Mouse (Mus musculus): ENCODE results near the gene Cpm. TPM values are rescaled to one million over a fixed set of nuclear protein-coding genes. Genes with fewer than 3 reads are reported as not detected.
"Not testable (repeated sequence)": the region's sequence is repeated elsewhere in the genome, so short reads cannot be mapped to it uniquely, and the experiment has no call there.

The Cpm gene
- polyA plus RNA-seq, 1 experiment from 2014 or later: 5.9 TPM

- WGBS: 85% methylated on average over 1 of the region's 1 CpGs
- H3K27ac ChIP-seq, H3K4me3 ChIP-seq: not testable (repeated sequence)
Observed at GRCm38 (mm10) chr10:117715654-117716053, 86.4 kb downstream of the Cpm start.

GRCm38 (mm10) chr10:117716686-117717085, 87.4 kb downstream of the Cpm start:
- H3K36me3 ChIP-seq (replicated peaks): no peaks in the 10 kb centered on the region
- H3K4me3 ChIP-seq: no peak overlapping the region
- H3K9me3 ChIP-seq: no peaks in the 10 kb centered on the region
- DNase-seq (ENCODE audit: extremely low spot score, low spot score): no peak
- no peaks in the 10 kb centered on the region for H3K27me3 ChIP-seq (ENCODE audit: poor library complexity, severe bottlenecking)
- 92% methylated on average over 3 of the region's 3 CpGs for WGBS
- H3K4me1 ChIP-seq: peaks cover 27% of the 10 kb centered on the region
- H3K27ac ChIP-seq: 0 out of 2 replicates have a peak overlapping the region, but pooled peaks have one; percentile 45

More at GRCm38 (mm10) chr10:117715654-117716053, 86.4 kb downstream of the Cpm start:
- H3K27me3 ChIP-seq (ENCODE audit: poor library complexity, severe bottlenecking); DNase-seq (ENCODE audit: extremely low spot score, low spot score); H3K9me3 ChIP-seq; H3K36me3 ChIP-seq (replicated peaks): not testable (repeated sequence)
- H3K4me1 ChIP-seq: peaks cover 35% of the 10 kb centered on the region

GRCm38 (mm10) chr10:117717583-117717982, 88.3 kb downstream of the Cpm start:
- Histone ChIP-seq H3K27ac (peak overlapping the region; percentile 45), H3K27me3 (ENCODE audit: poor library complexity, severe bottlenecking) (no peaks in the 10 kb centered on the region), H3K36me3 (replicated peaks) (no peaks in the 10 kb centered on the region), H3K4me1 (peaks cover 26% of the 10 kb centered on the region), H3K9me3 (no peaks in the 10 kb centered on the region), H3K4me3 (no peak overlapping the region)
- 18% methylated on average over 4 of the region's 4 CpGs for WGBS
- peak; percentile 40 for DNase-seq (ENCODE audit: extremely low spot score, low spot score)

GRCm38 (mm10) chr10:117718161-117719119, 89.1 kb downstream of the Cpm start:
- Histone ChIP-seq H3K4me1 (peaks cover 26% of the 10 kb centered on the region), H3K36me3 (replicated peaks) (no peaks in the 10 kb centered on the region), H3K27ac (0 out of 2 replicates have a peak overlapping the region, but pooled peaks have one; percentile 37), H3K4me3 (no peak overlapping the region), H3K27me3 (ENCODE audit: poor library complexity, severe bottlenecking) (no peaks in the 10 kb centered on the region), H3K9me3 (no peaks in the 10 kb centered on the region)
- 74% methylated on average over 19 of the region's 19 CpGs for WGBS
- DNase-seq (ENCODE audit: extremely low spot score, low spot score): no peak

GRCm38 (mm10) chr10:117724136-117724718, 94.9 kb downstream of the Cpm start:
- WGBS: 82% methylated on average over 5 of the region's 5 CpGs
- no peaks in the 10 kb centered on the region for H3K4me1 ChIP-seq
- no peak for DNase-seq (ENCODE audit: extremely low spot score, low spot score)
- no peaks in the 10 kb centered on the region for H3K36me3 ChIP-seq (replicated peaks)
- H3K27ac ChIP-seq: no peak overlapping the region
- H3K4me3 ChIP-seq: no peak overlapping the region
- H3K9me3 ChIP-seq: no peaks in the 10 kb centered on the region
- H3K27me3 ChIP-seq (ENCODE audit: poor library complexity, severe bottlenecking): no peaks in the 10 kb centered on the region

- no peak for DNase-seq (ENCODE audit: extremely low spot score, low spot score)
- Histone ChIP-seq H3K9me3 (no peaks in the 10 kb centered on the region), H3K4me1 (no peaks in the 10 kb centered on the region), H3K27me3 (ENCODE audit: poor library complexity, severe bottlenecking) (no peaks in the 10 kb centered on the region), H3K4me3 (no peak overlapping the region), H3K36me3 (replicated peaks) (no peaks in the 10 kb centered on the region), H3K27ac (no peak overlapping the region)
- 93% methylated on average over 3 of the region's 3 CpGs for WGBS
Observed at GRCm38 (mm10) chr10:117724804-117725361, 95.6 kb downstream of the Cpm start.

GRCm38 (mm10) chr10:117725671-117726070, 96.4 kb downstream of the Cpm start:
- H3K4me1 ChIP-seq: no peaks in the 10 kb centered on the region
- H3K27ac ChIP-seq: no peak overlapping the region
- H3K9me3 ChIP-seq: no peaks in the 10 kb centered on the region
- no peak for DNase-seq (ENCODE audit: extremely low spot score, low spot score)
- no peaks in the 10 kb centered on the region for H3K27me3 ChIP-seq (ENCODE audit: poor library complexity, severe bottlenecking)
- H3K4me3 ChIP-seq: no peak overlapping the region
- H3K36me3 ChIP-seq (replicated peaks): no peaks in the 10 kb centered on the region
- WGBS: 84% methylated on average over 7 of the region's 7 CpGs

GRCm38 (mm10) chr10:117726350-117726749, 97.0 kb downstream of the Cpm start:
- DNase-seq (ENCODE audit: extremely low spot score, low spot score): no peak
- H3K4me1 ChIP-seq: no peaks in the 10 kb centered on the region
- H3K27me3 ChIP-seq (ENCODE audit: poor library complexity, severe bottlenecking): no peaks in the 10 kb centered on the region
- no peak overlapping the region for H3K27ac ChIP-seq
- 91% methylated on average over 4 of the region's 4 CpGs for WGBS
- H3K36me3 ChIP-seq (replicated peaks): no peaks in the 10 kb centered on the region
- no peaks in the 10 kb centered on the region for H3K9me3 ChIP-seq
- no peak overlapping the region for H3K4me3 ChIP-seq

- WGBS: 93% methylated on average over 4 of the region's 4 CpGs
- no peaks in the 10 kb centered on the region for H3K27me3 ChIP-seq (ENCODE audit: poor library complexity, severe bottlenecking)
- no peaks in the 10 kb centered on the region for H3K9me3 ChIP-seq
- H3K4me1 ChIP-seq: no peaks in the 10 kb centered on the region
- no peak for DNase-seq (ENCODE audit: extremely low spot score, low spot score)
- H3K4me3 ChIP-seq: no peak overlapping the region
- H3K27ac ChIP-seq: no peak overlapping the region
- no peaks in the 10 kb centered on the region for H3K36me3 ChIP-seq (replicated peaks)
Observed at GRCm38 (mm10) chr10:117726888-117727385, 97.6 kb downstream of the Cpm start.

- H3K9me3 ChIP-seq: no peaks in the 10 kb centered on the region
- no peaks in the 10 kb centered on the region for H3K36me3 ChIP-seq (replicated peaks)
- no peak for DNase-seq (ENCODE audit: extremely low spot score, low spot score)
- no peaks in the 10 kb centered on the region for H3K4me1 ChIP-seq
- 88% methylated on average over 9 of the region's 9 CpGs for WGBS
- no peak overlapping the region for H3K4me3 ChIP-seq
- no peaks in the 10 kb centered on the region for H3K27me3 ChIP-seq (ENCODE audit: poor library complexity, severe bottlenecking)
- H3K27ac ChIP-seq: no peak overlapping the region
Observed at GRCm38 (mm10) chr10:117727518-117728110, 98.3 kb downstream of the Cpm start.

- H3K4me3 ChIP-seq: no peak overlapping the region
- no peaks in the 10 kb centered on the region for H3K9me3 ChIP-seq
- no peaks in the 10 kb centered on the region; the same call in 1 of the 2 replicates for H3K36me3 ChIP-seq (replicated peaks)
- no peaks in the 10 kb centered on the region for H3K27me3 ChIP-seq (ENCODE audit: poor library complexity, severe bottlenecking)
- 83% methylated on average over 5 of the region's 5 CpGs for WGBS
- no peak overlapping the region for H3K27ac ChIP-seq
- no peaks in the 10 kb centered on the region for H3K4me1 ChIP-seq
- DNase-seq (ENCODE audit: extremely low spot score, low spot score): no peak
Observed at GRCm38 (mm10) chr10:117728574-117728973, 99.3 kb downstream of the Cpm start.

- 85% methylated on average over 11 of the region's 11 CpGs for WGBS
Observed at GRCm38 (mm10) chr10:117729139-117729814, 100.0 kb downstream of the Cpm start.

More at GRCm38 (mm10) chr10:117729139-117729814, 100.0 kb downstream of the Cpm start:
- DNase-seq (ENCODE audit: extremely low spot score, low spot score): no peak
- Histone ChIP-seq H3K27me3 (ENCODE audit: poor library complexity, severe bottlenecking) (no peaks in the 10 kb centered on the region), H3K9me3 (no peaks in the 10 kb centered on the region), H3K36me3 (replicated peaks) (no peaks in the 10 kb centered on the region; the same call in 1 of the 2 replicates), H3K4me1 (no peaks in the 10 kb centered on the region), H3K4me3 (no peak overlapping the region), H3K27ac (no peak overlapping the region)

Measured in forebrain, embryonic 10.5 days (tissue).